Mouse (Mus musculus): ENCODE data around the gene Phpt1. TPM values are rescaled to one million over a fixed set of nuclear protein-coding genes. Genes with fewer than 3 reads are reported as not detected.

Phpt1 gene
- polyA plus RNA-seq, 1 experiment from 2014 or later: 145 TPM

DNA sequence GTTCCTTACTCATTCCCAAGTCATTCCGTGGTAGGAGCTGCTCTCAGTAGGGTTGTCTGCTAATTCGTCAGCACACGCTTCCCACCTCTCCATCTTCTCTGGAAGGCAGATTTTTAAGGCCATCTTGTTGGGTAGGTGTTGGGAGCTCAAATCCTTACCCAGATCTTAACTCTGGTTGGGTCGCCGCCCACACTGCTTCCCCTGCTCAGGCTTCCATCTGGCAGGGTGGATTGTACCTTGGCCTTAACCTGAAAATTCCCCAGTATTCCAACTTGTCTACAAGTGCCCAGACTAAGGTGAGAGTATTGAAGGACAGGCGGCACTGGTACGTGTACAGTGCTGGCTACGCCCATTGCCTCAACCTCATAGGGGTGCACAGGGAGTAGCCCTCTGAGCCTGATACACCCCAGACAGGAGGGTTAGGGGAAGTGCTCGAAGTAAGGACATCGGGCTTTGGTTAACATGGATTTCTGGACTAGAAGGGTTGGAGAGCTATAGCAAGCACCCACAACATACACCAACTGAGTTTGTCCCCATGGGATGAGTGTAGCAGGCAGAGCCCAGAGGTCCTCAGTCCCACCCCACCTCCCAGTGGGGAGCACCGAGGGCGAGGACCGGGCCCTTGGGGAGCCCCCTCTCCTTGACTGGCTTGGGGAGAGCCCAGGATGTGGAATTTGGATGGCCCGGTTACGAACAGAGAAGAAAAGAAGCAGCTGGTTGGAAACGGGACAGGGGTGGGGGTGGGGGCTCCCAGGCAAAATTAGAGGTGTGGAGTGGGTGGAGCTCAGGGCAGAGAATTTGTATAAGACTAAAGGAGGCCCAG lies 1.2 kb upstream of the Phpt1 start:
- DNase-seq (ENCODE audit: low spot score) (no peak), ATAC-seq (replicated peaks; ENCODE audit: insufficient number of reproducible peaks, low FRiP score, low TSS enrichment, low read depth) (no peak)
- H3K36me3 ChIP-seq (replicated peaks; ENCODE audit: control insufficient read depth, insufficient read depth, low read depth, low read length): no peaks in the 10 kb centered on the region
- H3K4me3 ChIP-seq (ENCODE audit: low read depth, low read length): no peak overlapping the region
- peak overlapping the region; percentile 68; the same call in 1 of the 2 replicates for H3K9ac ChIP-seq (replicated peaks; ENCODE audit: low read length)
- WGBS: 69% methylated on average over 16 of the region's 16 CpGs
- H3K9me3 ChIP-seq (replicated peaks; ENCODE audit: control insufficient read depth, low read length): no peaks in the 10 kb centered on the region
- no peak overlapping the region for H3K27ac ChIP-seq (replicated peaks; ENCODE audit: low read depth, low read length)
- peaks cover 5% of the 10 kb centered on the region for H3K4me1 ChIP-seq (ENCODE audit: control insufficient read depth, insufficient read depth, low read length)
- peaks cover 57% of the 10 kb centered on the region for H3K27me3 ChIP-seq (ENCODE audit: control insufficient read depth, insufficient read depth, low read length)
- H3K4me2 ChIP-seq (ENCODE audit: low read depth, low read length): peak overlapping the region; percentile 73; the same call in 1 of the 2 replicates

GRCm38 (mm10) chr2:25575432-25576027 lies 506 bp upstream of the Phpt1 start:
- peak; percentile 43 for DNase-seq (ENCODE audit: low spot score)
- H3K4me1 ChIP-seq (ENCODE audit: control insufficient read depth, insufficient read depth, low read length): peaks cover 5% of the 10 kb centered on the region
- WGBS: 12% methylated on average over 21 of the region's 21 CpGs
- H3K9me3 ChIP-seq (replicated peaks; ENCODE audit: control insufficient read depth, low read length): no peaks in the 10 kb centered on the region
- H3K27ac ChIP-seq (replicated peaks; ENCODE audit: low read depth, low read length): peak overlapping the region; percentile 75
- H3K9ac ChIP-seq (replicated peaks; ENCODE audit: low read length): peak overlapping the region; percentile 68
- H3K4me3 ChIP-seq (ENCODE audit: low read depth, low read length): peak overlapping the region; percentile 56
- no peaks in the 10 kb centered on the region for H3K36me3 ChIP-seq (replicated peaks; ENCODE audit: control insufficient read depth, insufficient read depth, low read depth, low read length)
- H3K27me3 ChIP-seq (ENCODE audit: control insufficient read depth, insufficient read depth, low read length): peaks cover 50% of the 10 kb centered on the region
- H3K4me2 ChIP-seq (ENCODE audit: low read depth, low read length): peak overlapping the region; percentile 73
- no peak; the same call in 1 of the 2 replicates for ATAC-seq (replicated peaks; ENCODE audit: insufficient number of reproducible peaks, low FRiP score, low TSS enrichment, low read depth)

GRCm38 (mm10) chr2:25574136-25574535 lies 888 bp downstream of the Phpt1 start:
- DNase-seq (ENCODE audit: low spot score): no peak
- Histone ChIP-seq H3K9ac (replicated peaks; ENCODE audit: low read length) (peak overlapping the region; percentile 68), H3K4me2 (ENCODE audit: low read depth, low read length) (peak overlapping the region; percentile 92), H3K4me3 (ENCODE audit: low read depth, low read length) (peak overlapping the region; percentile 56), H3K4me1 (ENCODE audit: control insufficient read depth, insufficient read depth, low read length) (peaks cover 3% of the 10 kb centered on the region), H3K27ac (replicated peaks; ENCODE audit: low read depth, low read length) (no peak overlapping the region), H3K27me3 (ENCODE audit: control insufficient read depth, insufficient read depth, low read length) (peaks cover 36% of the 10 kb centered on the region), H3K9me3 (replicated peaks; ENCODE audit: control insufficient read depth, low read length) (no peaks in the 10 kb centered on the region), H3K36me3 (replicated peaks; ENCODE audit: control insufficient read depth, insufficient read depth, low read depth, low read length) (no peaks in the 10 kb centered on the region)
- no peak for ATAC-seq (replicated peaks; ENCODE audit: insufficient number of reproducible peaks, low FRiP score, low TSS enrichment, low read depth)
- 19% methylated on average over 11 of the region's 11 CpGs for WGBS

- Histone ChIP-seq H3K4me2 (ENCODE audit: low read depth, low read length) (no peak overlapping the region), H3K9ac (replicated peaks; ENCODE audit: low read length) (no peak overlapping the region)
- WGBS: 89% methylated on average over 2 of the region's 2 CpGs
These were observed 2.0 kb downstream of the Phpt1 start for GRCm38 (mm10) chr2:25573068-25573467.

GRCm38 (mm10) chr2:25571221-25571620 lies 3.8 kb downstream of the Phpt1 start:
- peaks cover 7% of the 10 kb centered on the region for H3K27me3 ChIP-seq (ENCODE audit: control insufficient read depth, insufficient read depth, low read length)
- no peaks in the 10 kb centered on the region for H3K36me3 ChIP-seq (replicated peaks; ENCODE audit: control insufficient read depth, insufficient read depth, low read depth, low read length)
- H3K27ac ChIP-seq (replicated peaks; ENCODE audit: low read depth, low read length): no peak overlapping the region
- no peaks in the 10 kb centered on the region for H3K9me3 ChIP-seq (replicated peaks; ENCODE audit: control insufficient read depth, low read length)
- 92% methylated on average over 4 of the region's 4 CpGs for WGBS
- H3K9ac ChIP-seq (replicated peaks; ENCODE audit: low read length): no peak overlapping the region
- ATAC-seq (replicated peaks; ENCODE audit: insufficient number of reproducible peaks, low FRiP score, low TSS enrichment, low read depth) (no peak), DNase-seq (ENCODE audit: low spot score) (no peak)
- no peaks in the 10 kb centered on the region; the same call in 1 of the 2 replicates for H3K4me1 ChIP-seq (ENCODE audit: control insufficient read depth, insufficient read depth, low read length)
- H3K4me3 ChIP-seq (ENCODE audit: low read depth, low read length): no peak overlapping the region
- H3K4me2 ChIP-seq (ENCODE audit: low read depth, low read length): no peak overlapping the region

More at GRCm38 (mm10) chr2:25573068-25573467, 2.0 kb downstream of the Phpt1 start:
- Histone ChIP-seq H3K27me3 (ENCODE audit: control insufficient read depth, insufficient read depth, low read length) (peaks cover 25% of the 10 kb centered on the region), H3K36me3 (replicated peaks; ENCODE audit: control insufficient read depth, insufficient read depth, low read depth, low read length) (no peaks in the 10 kb centered on the region), H3K4me3 (ENCODE audit: low read depth, low read length) (no peak overlapping the region), H3K4me1 (ENCODE audit: control insufficient read depth, insufficient read depth, low read length) (peaks cover 3% of the 10 kb centered on the region), H3K27ac (replicated peaks; ENCODE audit: low read depth, low read length) (no peak overlapping the region), H3K9me3 (replicated peaks; ENCODE audit: control insufficient read depth, low read length) (no peaks in the 10 kb centered on the region)
- ATAC-seq (replicated peaks; ENCODE audit: insufficient number of reproducible peaks, low FRiP score, low TSS enrichment, low read depth) (no peak), DNase-seq (ENCODE audit: low spot score) (no peak)

GRCm38 (mm10) chr2:25569323-25569722 lies 5.7 kb downstream of the Phpt1 start:
- Histone ChIP-seq H3K4me3 (ENCODE audit: low read depth, low read length) (no peak overlapping the region), H3K4me1 (ENCODE audit: control insufficient read depth, insufficient read depth, low read length) (no peaks in the 10 kb centered on the region), H3K36me3 (replicated peaks; ENCODE audit: control insufficient read depth, insufficient read depth, low read depth, low read length) (no peaks in the 10 kb centered on the region; the same call in 1 of the 2 replicates), H3K9me3 (replicated peaks; ENCODE audit: control insufficient read depth, low read length) (no peaks in the 10 kb centered on the region), H3K27ac (replicated peaks; ENCODE audit: low read depth, low read length) (no peak overlapping the region), H3K4me2 (ENCODE audit: low read depth, low read length) (no peak overlapping the region), H3K9ac (replicated peaks; ENCODE audit: low read length) (no peak overlapping the region), H3K27me3 (ENCODE audit: control insufficient read depth, insufficient read depth, low read length) (no peaks in the 10 kb centered on the region)
- 86% methylated on average over 3 of the region's 3 CpGs for WGBS
- DNase-seq (ENCODE audit: low spot score) (no peak), ATAC-seq (replicated peaks; ENCODE audit: insufficient number of reproducible peaks, low FRiP score, low TSS enrichment, low read depth) (no peak)

DNA sequence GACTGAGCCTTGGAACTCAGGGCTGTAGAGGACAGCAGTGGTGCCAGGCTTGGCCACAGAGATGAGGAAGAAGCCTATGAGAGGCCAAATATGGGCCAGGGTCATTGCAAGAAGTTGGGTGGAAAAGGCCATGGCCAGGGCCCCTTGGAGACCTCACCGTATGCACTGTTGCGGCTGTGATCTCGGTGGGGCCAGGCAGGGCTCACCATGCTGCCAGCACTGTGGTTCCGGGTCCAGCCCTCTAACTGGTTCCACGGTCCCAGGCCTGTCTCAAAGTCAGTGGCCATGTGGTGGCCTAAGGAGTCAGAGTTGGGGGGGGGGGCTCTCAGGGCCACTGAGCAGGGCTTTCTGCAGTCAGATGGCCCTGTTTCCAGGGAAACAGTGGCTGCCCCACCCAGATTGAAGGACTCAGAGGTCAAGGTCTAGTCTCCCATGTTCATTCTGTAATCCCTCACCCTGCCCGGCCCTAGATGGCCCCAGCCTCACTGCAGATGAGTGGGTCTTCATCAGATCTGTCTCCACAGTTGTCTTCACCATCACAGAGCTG lies 6.5 kb downstream of the Phpt1 start:
- no peaks in the 10 kb centered on the region; the same call in 1 of the 2 replicates for H3K36me3 ChIP-seq (replicated peaks; ENCODE audit: control insufficient read depth, insufficient read depth, low read depth, low read length)
- WGBS: 86% methylated on average over 6 of the region's 6 CpGs
- no peak overlapping the region for H3K4me3 ChIP-seq (ENCODE audit: low read depth, low read length)
- no peaks in the 10 kb centered on the region for H3K27me3 ChIP-seq (ENCODE audit: control insufficient read depth, insufficient read depth, low read length)
- H3K9ac ChIP-seq (replicated peaks; ENCODE audit: low read length): no peak overlapping the region
- ATAC-seq (replicated peaks; ENCODE audit: insufficient number of reproducible peaks, low FRiP score, low TSS enrichment, low read depth): no peak
- no peak overlapping the region for H3K4me2 ChIP-seq (ENCODE audit: low read depth, low read length)
- H3K4me1 ChIP-seq (ENCODE audit: control insufficient read depth, insufficient read depth, low read length): no peaks in the 10 kb centered on the region
- DNase-seq (ENCODE audit: low spot score): no peak
- no peaks in the 10 kb centered on the region for H3K9me3 ChIP-seq (replicated peaks; ENCODE audit: control insufficient read depth, low read length)
- no peak overlapping the region for H3K27ac ChIP-seq (replicated peaks; ENCODE audit: low read depth, low read length)

GRCm38 (mm10) chr2:25566558-25566957 lies 8.5 kb downstream of the Phpt1 start:
- no peaks in the 10 kb centered on the region for H3K27me3 ChIP-seq (ENCODE audit: control insufficient read depth, insufficient read depth, low read length)
- no peak overlapping the region for H3K4me3 ChIP-seq (ENCODE audit: low read depth, low read length)
- H3K36me3 ChIP-seq (replicated peaks; ENCODE audit: control insufficient read depth, insufficient read depth, low read depth, low read length): peaks cover 3% of the 10 kb centered on the region
- H3K27ac ChIP-seq (replicated peaks; ENCODE audit: low read depth, low read length): no peak overlapping the region
- no peaks in the 10 kb centered on the region for H3K9me3 ChIP-seq (replicated peaks; ENCODE audit: control insufficient read depth, low read length)
- DNase-seq (ENCODE audit: low spot score): no peak
- no peak overlapping the region for H3K4me2 ChIP-seq (ENCODE audit: low read depth, low read length)
- whole genome bisulfite sequencing: 84% methylated on average over 6 of the region's 6 CpGs
- ATAC-seq (replicated peaks; ENCODE audit: insufficient number of reproducible peaks, low FRiP score, low TSS enrichment, low read depth): no peak
- no peak overlapping the region for H3K9ac ChIP-seq (replicated peaks; ENCODE audit: low read length)
- H3K4me1 ChIP-seq (ENCODE audit: control insufficient read depth, insufficient read depth, low read length): no peaks in the 10 kb centered on the region

Measured in embryonic facial prominence, embryonic 11.5 days (tissue).